Mouse (Mus musculus) hindbrain, embryonic 12.5 days (tissue): ENCODE measurements around the gene Chrnd. TPM values are rescaled to one million over a fixed set of nuclear protein-coding genes. Genes with fewer than 3 reads are reported as not detected.
A peak's percentile ranks its signal among the peaks of the same experiment; 100 is the strongest.

Source experiments
- ATAC-seq: fragments of 200-750 bp; cut with Nextera tagmentation; 2 replicates; pipeline ENCODE4 v1.8.0; 2017; ENCODE audit warnings: moderate TSS enrichment; ENCODE audit not compliant: low FRiP score
- H3K27ac ChIP-seq: fragments of 300-500 bp; sonication (generic); 2 replicates; pipeline ENCODE4 v1.5.1; 2016; ENCODE audit warnings: mild to moderate bottlenecking
- H3K27me3 ChIP-seq: fragments of 300-500 bp; sonication (generic); 2 replicates; pipeline ENCODE4 v1.6.1; 2016; ENCODE audit warnings: mild to moderate bottlenecking
- H3K36me3 ChIP-seq: fragments of 300-500 bp; sonication (generic); 2 replicates; pipeline ENCODE4 v1.6.1; 2016; ENCODE audit warnings: mild to moderate bottlenecking
- H3K4me1 ChIP-seq: fragments of 300-500 bp; sonication (generic); 2 replicates; pipeline ENCODE4 v1.6.1; 2016
- H3K4me2 ChIP-seq: fragments of 300-500 bp; sonication (generic); replicated peaks from 2 replicates; pipeline ENCODE4 v1.6.1; 2016; ENCODE audit warnings: mild to moderate bottlenecking
- H3K4me3 ChIP-seq: fragments of 300-500 bp; sonication (generic); 2 replicates; pipeline ENCODE4 v1.5.1; 2016; ENCODE audit warnings: mild to moderate bottlenecking
- H3K9ac ChIP-seq: fragments of 300-500 bp; sonication (generic); 2 replicates; pipeline ENCODE4 v1.6.1; 2016; ENCODE audit warnings: mild to moderate bottlenecking, moderate library complexity
- H3K9me3 ChIP-seq: fragments of 300-500 bp; sonication (generic); replicated peaks from 2 replicates; pipeline ENCODE4 v1.6.1; 2016; ENCODE audit warnings: mild to moderate bottlenecking
- WGBS: fragments of 180-500 bp; shearing (Covaris S2); methylation state at CpG from one replicate; pipeline ENCODE4 v1.1.7; 2016; 5-methylcytosine and 5-hydroxymethylcytosine counted together
- polyA plus RNA-seq: library from polyadenylated mRNA; unstranded; fragments of >200 nt; fragmentation: Nextera tagmentation; extraction: Ambion mirVana; gene quantifications from 2 replicates; pipeline ENCODE4 v1.2.1, GENCODE M21; 2016

The Chrnd gene
- polyA plus RNA-seq, 1 experiment from 2014 or later: 0.14 TPM

- Histone ChIP-seq H3K27me3 (peaks cover 26% of the 10 kb centered on the region), H3K4me2 (no peak overlapping the region), H3K4me1 (peaks cover 20% of the 10 kb centered on the region), H3K27ac (peak overlapping the region; percentile 50), H3K9me3 (no peaks in the 10 kb centered on the region), H3K4me3 (no peak overlapping the region), H3K36me3 (no peaks in the 10 kb centered on the region), H3K9ac (no peak overlapping the region)
- WGBS: 35% methylated on average over 9 of the region's 11 CpGs
- ATAC-seq: peak; percentile 57
Measured at GRCm38 (mm10) chr1:87164164-87164795, 26.1 kb upstream of the Chrnd start.

GRCm38 (mm10) chr1:87164796-87165184 lies 25.6 kb upstream of the Chrnd start:
- 0 out of 2 replicates have a peak, but pooled peaks have one; percentile 7 for ATAC-seq
- WGBS: 50% methylated on average over 9 of the region's 9 CpGs

GRCm38 (mm10) chr1:87170458-87170857 lies 19.9 kb upstream of the Chrnd start:
- Histone ChIP-seq H3K36me3 (no peaks in the 10 kb centered on the region), H3K27ac (peak overlapping the region; percentile 77), H3K9ac (no peak overlapping the region), H3K9me3 (no peaks in the 10 kb centered on the region), H3K27me3 (peaks cover 41% of the 10 kb centered on the region), H3K4me1 (peaks cover 52% of the 10 kb centered on the region), H3K4me3 (no peak overlapping the region), H3K4me2 (peak overlapping the region; percentile 13)
- peak; percentile 39 for ATAC-seq
- WGBS: 12% methylated on average over 19 of the region's 19 CpGs

More at GRCm38 (mm10) chr1:87164796-87165184, 25.6 kb upstream of the Chrnd start:
- Histone ChIP-seq H3K4me2 (no peak overlapping the region), H3K9me3 (no peaks in the 10 kb centered on the region), H3K27me3 (peaks cover 24% of the 10 kb centered on the region), H3K36me3 (no peaks in the 10 kb centered on the region), H3K4me1 (peaks cover 24% of the 10 kb centered on the region), H3K4me3 (no peak overlapping the region), H3K9ac (no peak overlapping the region), H3K27ac (peak overlapping the region; percentile 50)

GRCm38 (mm10) chr1:87171312-87171711 lies 19.1 kb upstream of the Chrnd start:
- H3K9ac ChIP-seq: no peak overlapping the region
- peaks cover 60% of the 10 kb centered on the region for H3K4me1 ChIP-seq
- H3K9me3 ChIP-seq: no peaks in the 10 kb centered on the region
- peaks cover 38% of the 10 kb centered on the region for H3K27me3 ChIP-seq
- peak overlapping the region; percentile 77; the same call in 1 of the 2 replicates for H3K27ac ChIP-seq
- H3K36me3 ChIP-seq: no peaks in the 10 kb centered on the region
- H3K4me2 ChIP-seq: no peak overlapping the region
- 92% methylated on average over 1 of the region's 1 CpGs for WGBS
- H3K4me3 ChIP-seq: no peak overlapping the region
- ATAC-seq: no peak

GRCm38 (mm10) chr1:87172316-87172715 lies 18.1 kb upstream of the Chrnd start:
- Histone ChIP-seq H3K27ac (peak overlapping the region; percentile 67), H3K4me2 (no peak overlapping the region), H3K27me3 (peaks cover 40% of the 10 kb centered on the region), H3K9ac (no peak overlapping the region), H3K36me3 (no peaks in the 10 kb centered on the region), H3K4me3 (no peak overlapping the region), H3K4me1 (peaks cover 65% of the 10 kb centered on the region), H3K9me3 (no peaks in the 10 kb centered on the region)
- WGBS: 34% methylated on average over 9 of the region's 9 CpGs
- no peak for ATAC-seq

GRCm38 (mm10) chr1:87174006-87174955 lies 16.1 kb upstream of the Chrnd start:
- Histone ChIP-seq H3K36me3 (no peaks in the 10 kb centered on the region), H3K27me3 (peaks cover 37% of the 10 kb centered on the region), H3K9me3 (no peaks in the 10 kb centered on the region), H3K4me1 (peaks cover 65% of the 10 kb centered on the region), H3K9ac (no peak overlapping the region), H3K4me2 (0 out of 2 replicates have a peak overlapping the region, but pooled peaks have one; percentile 23), H3K27ac (no peak overlapping the region), H3K4me3 (no peak overlapping the region)
- ATAC-seq: no peak
- WGBS: 23% methylated on average over 28 of the region's 28 CpGs

- H3K27me3 ChIP-seq: peaks cover 33% of the 10 kb centered on the region
- no peaks in the 10 kb centered on the region for H3K36me3 ChIP-seq
- H3K4me2 ChIP-seq: peak overlapping the region; percentile 15; the same call in 1 of the 2 replicates
- WGBS: 11% methylated on average over 11 of the region's 11 CpGs
- peak overlapping the region; percentile 66 for H3K27ac ChIP-seq
- H3K4me3 ChIP-seq: no peak overlapping the region
- H3K4me1 ChIP-seq: peaks cover 51% of the 10 kb centered on the region
- ATAC-seq: peak; percentile 87
- H3K9me3 ChIP-seq: no peaks in the 10 kb centered on the region
- no peak overlapping the region for H3K9ac ChIP-seq
Measured at GRCm38 (mm10) chr1:87175852-87176292, 14.5 kb upstream of the Chrnd start.

- no peak overlapping the region for H3K27ac ChIP-seq
- peaks cover 23% of the 10 kb centered on the region for H3K4me1 ChIP-seq
- H3K4me3 ChIP-seq: no peak overlapping the region
- peaks cover 50% of the 10 kb centered on the region for H3K27me3 ChIP-seq
- no peak overlapping the region for H3K4me2 ChIP-seq
- 57% methylated on average over 5 of the region's 5 CpGs for WGBS
- H3K9me3 ChIP-seq: no peaks in the 10 kb centered on the region
- no peak for ATAC-seq
- H3K36me3 ChIP-seq: no peaks in the 10 kb centered on the region
- H3K9ac ChIP-seq: no peak overlapping the region
Measured at GRCm38 (mm10) chr1:87180896-87181295, 9.5 kb upstream of the Chrnd start.

- no peaks in the 10 kb centered on the region for H3K36me3 ChIP-seq
- no peak for ATAC-seq
- H3K9me3 ChIP-seq: no peaks in the 10 kb centered on the region
- peaks cover 22% of the 10 kb centered on the region for H3K4me1 ChIP-seq
- H3K27me3 ChIP-seq: peaks cover 66% of the 10 kb centered on the region
- no peak within 1 kb of the TSS for H3K9ac ChIP-seq
- 63% methylated on average over 9 of the region's 9 CpGs for WGBS
- no peak within 1 kb of the TSS for H3K27ac ChIP-seq
- no peak within 1 kb of the TSS for H3K4me2 ChIP-seq
- no peak within 1 kb of the TSS for H3K4me3 ChIP-seq
Measured at GRCm38 (mm10) chr1:87183013-87183412, 7.4 kb upstream of the Chrnd start, which contains the start of gene Prss56. Prss56 (plus strand) TSS chr1:87183313.

GRCm38 (mm10) chr1:87183998-87184750 lies 6.2 kb upstream of the Chrnd start:
- H3K36me3 ChIP-seq: no peaks in the 10 kb centered on the region
- peaks cover 76% of the 10 kb centered on the region for H3K27me3 ChIP-seq
- 25% methylated on average over 15 of the region's 15 CpGs for WGBS
- H3K27ac ChIP-seq: no peak overlapping the region
- H3K9ac ChIP-seq: no peak overlapping the region
- peaks cover 15% of the 10 kb centered on the region; the same call in 1 of the 2 replicates for H3K4me1 ChIP-seq
- H3K4me2 ChIP-seq: no peak overlapping the region; the same call in 1 of the 2 replicates
- no peaks in the 10 kb centered on the region for H3K9me3 ChIP-seq
- H3K4me3 ChIP-seq: no peak overlapping the region
- no peak for ATAC-seq

GRCm38 (mm10) chr1:87184751-87185139 lies 5.7 kb upstream of the Chrnd start:
- no peak overlapping the region for H3K9ac ChIP-seq
- no peak overlapping the region for H3K27ac ChIP-seq
- H3K4me1 ChIP-seq: peaks cover 15% of the 10 kb centered on the region; the same call in 1 of the 2 replicates
- H3K9me3 ChIP-seq: no peaks in the 10 kb centered on the region
- H3K27me3 ChIP-seq: peaks cover 76% of the 10 kb centered on the region
- peak; percentile 49 for ATAC-seq
- WGBS: 11% methylated on average over 20 of the region's 20 CpGs
- no peak overlapping the region for H3K4me3 ChIP-seq
- H3K36me3 ChIP-seq: no peaks in the 10 kb centered on the region
- peak overlapping the region; percentile 30; the same call in 1 of the 2 replicates for H3K4me2 ChIP-seq
